Mouse (Mus musculus) heart, embryonic 10.5 days (tissue): ENCODE data around the gene Nlgn2. TPM values are rescaled to one million over a fixed set of nuclear protein-coding genes. Genes with fewer than 3 reads are reported as not detected.

Experiments used
- DNase-seq: peaks from one replicate; pipeline ENCODE4 v3.0.0-alpha.2; 2017; ENCODE audit warnings: low spot score
- H3K27ac ChIP-seq: fragments of 300-500 bp; sonication (generic); 2 replicates; pipeline ENCODE4 v1.5.1; 2016; ENCODE audit warnings: mild to moderate bottlenecking
- H3K27me3 ChIP-seq: fragments of 300-500 bp; sonication (generic); 2 replicates; pipeline ENCODE4 v1.6.1; 2016; ENCODE audit warnings: mild to moderate bottlenecking; ENCODE audit not compliant: poor library complexity, insufficient read depth, severe bottlenecking
- H3K36me3 ChIP-seq: fragments of 300-500 bp; sonication (generic); 2 replicates; pipeline ENCODE4 v1.6.1; 2016; ENCODE audit warnings: mild to moderate bottlenecking, moderate library complexity
- H3K4me1 ChIP-seq: fragments of 300-500 bp; sonication (generic); 2 replicates; pipeline ENCODE4 v1.6.1; 2016; ENCODE audit warnings: mild to moderate bottlenecking
- H3K4me3 ChIP-seq: fragments of 300-500 bp; sonication (generic); 2 replicates; pipeline ENCODE4 v1.5.1; 2016; ENCODE audit warnings: mild to moderate bottlenecking, moderate library complexity
- H3K9me3 ChIP-seq: fragments of 300-500 bp; sonication (generic); 2 replicates; pipeline ENCODE4 v1.6.1; 2016; ENCODE audit warnings: mild to moderate bottlenecking, moderate library complexity
- WGBS: fragments of 180-500 bp; shearing (Covaris S2); methylation state at CpG from one replicate; pipeline ENCODE4 v1.1.7; 2016; 5-methylcytosine and 5-hydroxymethylcytosine counted together
- microRNA-seq: library from miRNA; unstranded; fragments of <30 nt; microRNA quantifications from one replicate; pipeline ENCODE4, GENCODE M21; 2017
- polyA plus RNA-seq: library from polyadenylated mRNA; unstranded; fragments of >200 nt; fragmentation: Nextera tagmentation; extraction: Ambion mirVana; gene quantifications from 2 replicates; pipeline ENCODE4 v1.2.1, GENCODE M21; 2016

The Nlgn2 gene
- polyA plus RNA-seq, 1 experiment from 2014 or later: 3.7 TPM

DNA sequence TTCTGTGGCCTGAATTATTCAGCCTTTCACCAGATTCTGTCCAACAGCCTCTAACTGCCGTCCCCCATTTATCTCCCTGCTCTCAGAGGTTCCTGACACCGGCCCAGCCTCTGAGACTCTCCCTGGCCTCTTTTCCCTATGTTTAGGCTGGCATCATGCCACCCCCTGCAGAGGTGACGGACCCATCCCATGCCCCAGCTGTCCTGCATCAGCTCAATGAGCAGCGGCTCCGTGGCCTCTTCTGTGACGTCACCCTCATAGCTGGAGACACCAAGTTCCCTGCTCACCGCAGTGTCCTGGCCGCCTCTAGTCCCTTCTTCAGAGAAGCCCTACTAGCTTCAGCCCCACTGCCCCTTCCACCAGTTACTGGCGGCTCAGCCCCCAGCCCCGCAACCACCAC is 61.9 kb downstream of the Nlgn2 start:
- no peak overlapping the region for H3K4me3 ChIP-seq
- no peak overlapping the region for H3K27ac ChIP-seq
- peaks cover 31% of the 10 kb centered on the region for H3K4me1 ChIP-seq
- no peaks in the 10 kb centered on the region for H3K9me3 ChIP-seq
- H3K36me3 ChIP-seq: peaks cover 33% of the 10 kb centered on the region; the same call in 1 of the 2 replicates
- no peak for DNase-seq
- 55% methylated on average over 10 of the region's 10 CpGs for whole genome bisulfite sequencing
- peaks cover 50% of the 10 kb centered on the region for H3K27me3 ChIP-seq

GRCm38 (mm10) chr11:69774961-69775360 is 62.6 kb downstream of the Nlgn2 start:
- no peak overlapping the region for H3K27ac ChIP-seq
- 47% methylated on average over 5 of the region's 5 CpGs for WGBS
- peaks cover 31% of the 10 kb centered on the region for H3K4me1 ChIP-seq
- H3K9me3 ChIP-seq: no peaks in the 10 kb centered on the region
- H3K4me3 ChIP-seq: no peak overlapping the region
- H3K27me3 ChIP-seq: peaks cover 45% of the 10 kb centered on the region
- no peak for DNase-seq
- H3K36me3 ChIP-seq: peaks cover 33% of the 10 kb centered on the region; the same call in 1 of the 2 replicates

Small RNA genes lying within 50 kb of the gene (microRNA-seq; reads per million reads assigned to microRNA genes)
- gene Mir6924: not detected

Other genes starting within 250 kb of the Nlgn2 start
- 15.6 and 24.1 TPM in 2 replicates for gene Atp1b2, start 231.8 kb downstream of the Nlgn2 start, polyA plus RNA-seq
- gene Shbg, start 219.9 kb downstream of the Nlgn2 start, polyA plus RNA-seq: 0.25 and 7.5 TPM in 2 replicates
- 18.8 and 21.8 TPM in 2 replicates for gene Sat2, start 215.8 kb downstream of the Nlgn2 start, polyA plus RNA-seq
- 31.5 and 44.7 TPM in 2 replicates for gene Fxr2, start 204.8 kb downstream of the Nlgn2 start, polyA plus RNA-seq
- 0.15 TPM in 1 of 2 replicates, not detected in the other for gene Sox15, start 182.5 kb downstream of the Nlgn2 start, polyA plus RNA-seq
- gene Mpdu1, start 175.1 kb downstream of the Nlgn2 start, polyA plus RNA-seq: 62.1 and 63.7 TPM in 2 replicates
- 2.0 and 4.4 TPM in 2 replicates for gene Cd68, start 171.6 kb downstream of the Nlgn2 start, polyA plus RNA-seq
- 481 and 586 TPM in 2 replicates for gene Eif4a1, start 165.4 kb downstream of the Nlgn2 start, polyA plus RNA-seq
- 95.3 and 108 TPM in 2 replicates for gene Senp3, start 155.7 kb downstream of the Nlgn2 start, polyA plus RNA-seq
- 0.25 TPM in 1 of 2 replicates, not detected in the other for gene Tnfsf13, start 152.0 kb downstream of the Nlgn2 start, polyA plus RNA-seq
- gene Tnfsf12, start 141.9 kb downstream of the Nlgn2 start, polyA plus RNA-seq: 3.0 and 4.7 TPM in 2 replicates
- gene Tnfsfm13, start 141.7 kb downstream of the Nlgn2 start, polyA plus RNA-seq: 1.8 and 2.2 TPM in 2 replicates
- gene Polr2a, start 79.1 kb downstream of the Nlgn2 start, polyA plus RNA-seq: 24.9 and 29.6 TPM in 2 replicates
- 0.16 TPM in 1 of 2 replicates, not detected in the other for gene Slc35g3, start 75.8 kb downstream of the Nlgn2 start, polyA plus RNA-seq
- 1.7 and 2.4 TPM in 2 replicates for gene Zbtb4, start 71.9 kb downstream of the Nlgn2 start, polyA plus RNA-seq
- 3.9 and 4.9 TPM in 2 replicates for gene Chrnb1, start 41.8 kb downstream of the Nlgn2 start, polyA plus RNA-seq
- gene Fgf11, start 35.9 kb downstream of the Nlgn2 start, polyA plus RNA-seq: 0.97 and 1.1 TPM in 2 replicates
- gene Tmem102, start 32.2 kb downstream of the Nlgn2 start, polyA plus RNA-seq: 1.5 and 1.8 TPM in 2 replicates
- gene Gm39566, start 22.5 kb downstream of the Nlgn2 start, polyA plus RNA-seq: not detected in 2 replicates
- gene Spem2, start 19.3 kb downstream of the Nlgn2 start, polyA plus RNA-seq: 0.08 TPM in 1 of 2 replicates, not detected in the other
- gene Spem1, start 15.6 kb downstream of the Nlgn2 start, polyA plus RNA-seq: not detected in 2 replicates
- 294 and 327 TPM in 2 replicates for gene Tmem256, start 730 bp upstream of the Nlgn2 start, polyA plus RNA-seq
- 72.7 and 74.5 TPM in 2 replicates for gene Plscr3, start 8.6 kb upstream of the Nlgn2 start, polyA plus RNA-seq
- 0.28 and 1.2 TPM in 2 replicates for gene Tnk1, start 20.9 kb upstream of the Nlgn2 start, polyA plus RNA-seq
- not detected in 2 replicates for gene Tmem95, start 40.2 kb upstream of the Nlgn2 start, polyA plus RNA-seq
- gene Kctd11, start 43.6 kb upstream of the Nlgn2 start, polyA plus RNA-seq: 5.0 and 6.2 TPM in 2 replicates
- 10.6 and 16.2 TPM in 2 replicates for gene Acap1, start 57.8 kb upstream of the Nlgn2 start, polyA plus RNA-seq
- gene 2810408A11Rik, start 63.2 kb upstream of the Nlgn2 start, polyA plus RNA-seq: 5.5 and 8.7 TPM in 2 replicates
- gene Neurl4, start 63.3 kb upstream of the Nlgn2 start, polyA plus RNA-seq: 8.3 and 12.7 TPM in 2 replicates
- 55.2 and 69.4 TPM in 2 replicates for gene Gps2, start 76.1 kb upstream of the Nlgn2 start, polyA plus RNA-seq
- 2,011 and 2,470 TPM in 2 replicates for gene Eif5a, start 84.2 kb upstream of the Nlgn2 start, polyA plus RNA-seq
- 1.8 and 2.1 TPM in 2 replicates for gene Ybx2, start 98.0 kb upstream of the Nlgn2 start, polyA plus RNA-seq
- 17.8 and 24.1 TPM in 2 replicates for gene Slc2a4, start 110.4 kb upstream of the Nlgn2 start, polyA plus RNA-seq
- 4.7 and 22.3 TPM in 2 replicates for gene Cldn7, start 127.0 kb upstream of the Nlgn2 start, polyA plus RNA-seq
- 20.5 and 23.8 TPM in 2 replicates for gene Ctdnep1, start 143.4 kb upstream of the Nlgn2 start, polyA plus RNA-seq
- gene Elp5, start 144.7 kb upstream of the Nlgn2 start, polyA plus RNA-seq: 135 and 147 TPM in 2 replicates
- gene Gabarap, start 153.4 kb upstream of the Nlgn2 start, polyA plus RNA-seq: 365 and 379 TPM in 2 replicates
- gene Phf23, start 158.0 kb upstream of the Nlgn2 start, polyA plus RNA-seq: 51.8 and 73.3 TPM in 2 replicates
- gene Dvl2, start 162.8 kb upstream of the Nlgn2 start, polyA plus RNA-seq: 29.5 and 40.3 TPM in 2 replicates
- gene Acadvl, start 177.6 kb upstream of the Nlgn2 start, polyA plus RNA-seq: 79.1 and 102 TPM in 2 replicates
- gene Dlg4, start 179.2 kb upstream of the Nlgn2 start, polyA plus RNA-seq: 5.7 and 9.3 TPM in 2 replicates
- 0.23 and 0.93 TPM in 2 replicates for gene Asgr1, start 216.3 kb upstream of the Nlgn2 start, polyA plus RNA-seq